Comparison of ENCODE assay signal across 18 mouse cellular contexts in genomic region chr14:29556152-29556551, GRCm38 (mm10).
DNase-seq lines count a peak whose midpoint lies in the region; ATAC-seq lines count a peak whose summit lies in the region.
"Had no signal": no experiment of that assay in that cellular context is flagged by ENCODE, and none has a peak within 500 bp of the region (broad histone marks: within the 10 kb centered on the region; RNA-seq: fewer than 3 reads in every experiment).

No protein-coding gene starts in this region.

- DNase-seq in frontal cortex, postnatal 36 days (ENCODE audit: low spot score in 2 of 2), result no peak
- peak; percentile 52 for DNase-seq in brain, adult 2 months (ENCODE audit: low read depth, low spot score)
- no peak for DNase-seq in right cerebral cortex, postnatal 10 days (ENCODE audit: low spot score in 2 of 2)
- DNase-seq: adrenal gland, adult 2 months; adrenal gland, adult 8-10 months; adrenal gland, postnatal 10 days; adrenal gland, postnatal 14 days; adrenal gland, postnatal 25 days; adrenal gland, postnatal 36 days; B cell, adult 2 months; cerebellum, adult 11 months; cerebellum, adult 11-12 months; cerebellum, adult 18-20 months; cerebellum, adult 2 months had no signal

- peak; percentile 53; the same call in 1 of the 2 replicates for ATAC-seq in frontal cortex, adult (ENCODE audit: low TSS enrichment)
- ATAC-seq: activated CD4-positive, CD25-positive, alpha-beta regulatory T cell, adult 4 months; CD4-positive, CD25-positive, alpha-beta regulatory T cell, adult 4 months; Patski had no signal
